19 mouse cellular contexts compared by ENCODE assay signal in the genomic region with DNA sequence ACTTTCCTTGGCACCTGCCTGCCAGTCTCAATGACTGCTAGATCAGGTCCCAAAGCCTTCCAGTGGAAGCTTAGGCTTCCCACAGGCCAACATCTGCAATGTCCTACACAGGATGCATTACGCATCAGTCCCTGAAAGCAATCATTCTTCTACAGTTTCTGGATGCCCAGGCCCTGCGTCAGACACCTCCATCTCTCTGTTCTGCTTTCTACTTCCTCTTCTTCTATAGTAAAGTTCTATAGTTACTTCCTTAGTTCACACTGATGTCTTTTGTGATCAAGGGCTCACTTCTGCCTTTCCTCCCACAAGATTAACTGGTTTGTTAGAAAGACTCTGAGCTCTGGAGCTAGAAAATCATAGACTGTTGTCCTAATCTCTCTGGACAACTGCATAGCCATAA. TPM values are rescaled to one million over a fixed set of nuclear protein-coding genes. Genes with fewer than 3 reads are reported as not detected.
DNase-seq lines count a peak whose midpoint lies in the region; ATAC-seq lines count a peak whose summit lies in the region.
"Had no signal": no experiment of that assay in that cellular context is flagged by ENCODE, and none has a peak within 500 bp of the region (broad histone marks: within the 10 kb centered on the region; RNA-seq: fewer than 3 reads in every experiment).

No protein-coding gene starts in this region.

- ATAC-seq in common myeloid progenitor, adult 5-6 weeks (replicated peaks; ENCODE audit: low read depth, poor library complexity, severe bottlenecking), result peak; percentile 97
- peak; percentile 87 for ATAC-seq in monocyte, adult 5-6 weeks (replicated peaks; ENCODE audit: insufficient number of reproducible peaks, low FRiP score, low TSS enrichment, poor library complexity, severe bottlenecking)
- ATAC-seq in megakaryocyte-erythroid progenitor cell, adult 5-6 weeks (replicated peaks; ENCODE audit: low FRiP score, low TSS enrichment, poor library complexity, severe bottlenecking), result no peak
- ATAC-seq: activated CD4-positive, CD25-positive, alpha-beta regulatory T cell, adult 4 months; inflammation-experienced regulatory T-cells, adult 6 months; midbrain, embryonic 16.5 days; Patski had no signal

- DNase-seq in kidney, adult 9 months, result peak; percentile 2
- DNase-seq in kidney, adult 8-10 months, result no peak
- DNase-seq in 416B (ENCODE audit: low read depth), result peak; percentile 27
- no peak for DNase-seq in neural tube, embryonic 10.5 days (ENCODE audit: extremely low spot score, low spot score)
- no peak for DNase-seq in layer of hippocampus, adult 11-12 months (ENCODE audit: low spot score)
- DNase-seq: adrenal gland, postnatal 25 days; cerebellum, adult 9-10 months; gastrocnemius, adult 2 months; heart, adult 2 months; kidney, postnatal 4 days; right cerebral cortex, postnatal 25 days; thymus, adult 18-20 months had no signal

RNA-seq across cellular contexts. Expression of gene Slc7a11, which starts 36.6 kb away (rescaled TPM):
- 0.32 TPM in 1 of 2 replicates, not detected in the other for total RNA-seq in common myeloid progenitor, adult 5-6 weeks (2017)
- 6.0 to 12.4 TPM (median 9.0 TPM) in 3 replicates for total RNA-seq in monocyte, adult 5-6 weeks (2017)
- total RNA-seq in megakaryocyte-erythroid progenitor cell, adult 5-6 weeks (2014; fragmentation: Nextera tagmentation), result 0.59 TPM in 1 of 2 replicates, not detected in the other
- 0.09 and 0.34 TPM in 2 replicates for total RNA-seq in megakaryocyte-erythroid progenitor cell, adult 5-6 weeks (2017)

Comparison
In these comparisons a context has a peak if more than half of its experiments do, and no peak if none do; other contexts are left out.
1. DNase-seq: peak in kidney, adult 9 months (single experiment) and 416B (single experiment); none in kidney, adult 8-10 months (0 of 2), neural tube, embryonic 10.5 days (single experiment) and layer of hippocampus, adult 11-12 months (single experiment).